Mouse (Mus musculus): ENCODE data around the gene Higd1a. TPM values are rescaled to one million over a fixed set of nuclear protein-coding genes. Genes with fewer than 3 reads are reported as not detected.

Gene Higd1a
- polyA plus RNA-seq (2015; fragmentation: Nextera tagmentation; extraction: Ambion mirVana) = 85.3 and 93.9 TPM in 2 replicates

DNA sequence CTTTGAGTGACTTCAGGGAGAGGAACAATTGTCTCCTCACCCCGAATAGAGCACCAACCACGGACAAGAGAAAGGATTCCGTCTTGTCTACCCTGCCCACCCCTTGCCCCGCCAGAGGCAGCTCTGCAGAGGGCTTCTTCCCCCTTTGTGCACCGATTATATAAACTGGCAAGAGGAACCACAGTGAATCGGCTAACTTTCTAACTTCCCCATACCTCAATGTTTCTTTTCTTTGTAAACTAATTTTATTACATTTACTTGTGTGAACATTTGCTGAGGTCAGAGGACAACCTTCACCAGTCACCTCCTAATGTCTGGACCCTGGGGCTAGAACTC lies at the start of gene Higd1a:
Higd1a (minus strand) TSS at position 210 of the 336 bp plus-strand sequence.

GRCm38 (mm10) chr9:121898245-121898644 lies 40.1 kb upstream of the Higd1a start, which contains the start of gene Ackr2:
Gene Ackr2 (plus strand): TSS chr9:121898355.

GRCm38 (mm10) chr9:121838829-121839621 lies 19.1 kb downstream of the Higd1a start, which contains the start of gene Ccdc13:
Gene Ccdc13 (minus strand): TSS chr9:121839461.

Other genes starting within 250 kb of the Higd1a start
- gene Lyzl4, start 216.3 kb downstream of the Higd1a start, polyA plus RNA-seq (2015; fragmentation: Nextera tagmentation; extraction: Ambion mirVana) = 0.32 TPM in 1 of 2 replicates, not detected in the other
- gene Vipr1, start 215.6 kb downstream of the Higd1a start, polyA plus RNA-seq (2015; fragmentation: Nextera tagmentation; extraction: Ambion mirVana) = 0.42 and 0.45 TPM in 2 replicates
- gene Sec22c, start 152.9 kb downstream of the Higd1a start, polyA plus RNA-seq (2015; fragmentation: Nextera tagmentation; extraction: Ambion mirVana) = 4.6 and 6.9 TPM in 2 replicates
- gene Ss18l2, start 148.0 kb downstream of the Higd1a start, polyA plus RNA-seq (2015; fragmentation: Nextera tagmentation; extraction: Ambion mirVana) = 68.7 and 73.3 TPM in 2 replicates
- gene Nktr, start 139.2 kb downstream of the Higd1a start, polyA plus RNA-seq (2015; fragmentation: Nextera tagmentation; extraction: Ambion mirVana) = 35.6 and 35.7 TPM in 2 replicates
- 3.5 and 4.7 TPM in 2 replicates for gene Zfp651, start 99.0 kb downstream of the Higd1a start, polyA plus RNA-seq (2015; fragmentation: Nextera tagmentation; extraction: Ambion mirVana)
- not detected in 2 replicates for gene Klhl40, start 80.8 kb downstream of the Higd1a start, polyA plus RNA-seq (2015; fragmentation: Nextera tagmentation; extraction: Ambion mirVana)
- gene Hhatl, start 65.9 kb downstream of the Higd1a start, polyA plus RNA-seq (2015; fragmentation: Nextera tagmentation; extraction: Ambion mirVana) = 0.11 and 0.13 TPM in 2 replicates
- not detected in 2 replicates for gene Ccdc13, start 18.9 kb downstream of the Higd1a start, polyA plus RNA-seq (2015; fragmentation: Nextera tagmentation; extraction: Ambion mirVana)
- gene Ackr2, start 40.0 kb upstream of the Higd1a start, polyA plus RNA-seq (2015; fragmentation: Nextera tagmentation; extraction: Ambion mirVana) = 0.33 and 0.42 TPM in 2 replicates
- 0.06 and 0.08 TPM in 2 replicates for gene Cyp8b1, start 57.9 kb upstream of the Higd1a start, polyA plus RNA-seq (2015; fragmentation: Nextera tagmentation; extraction: Ambion mirVana)
- 0.43 and 0.93 TPM in 2 replicates for gene Fam198a, start 92.6 kb upstream of the Higd1a start, polyA plus RNA-seq (2015; fragmentation: Nextera tagmentation; extraction: Ambion mirVana)
- 1.5 and 3.3 TPM in 2 replicates for gene Pomgnt2, start 138.7 kb upstream of the Higd1a start, polyA plus RNA-seq (2015; fragmentation: Nextera tagmentation; extraction: Ambion mirVana)

All from spleen, postnatal 0 days (tissue).